Mouse (Mus musculus): Measurements from ENCODE around the gene Ctso. TPM values are rescaled to one million over a fixed set of nuclear protein-coding genes. Genes with fewer than 3 reads are reported as not detected.

The Ctso gene
- polyA plus RNA-seq, 1 experiment, result 8.9 TPM

DNA sequence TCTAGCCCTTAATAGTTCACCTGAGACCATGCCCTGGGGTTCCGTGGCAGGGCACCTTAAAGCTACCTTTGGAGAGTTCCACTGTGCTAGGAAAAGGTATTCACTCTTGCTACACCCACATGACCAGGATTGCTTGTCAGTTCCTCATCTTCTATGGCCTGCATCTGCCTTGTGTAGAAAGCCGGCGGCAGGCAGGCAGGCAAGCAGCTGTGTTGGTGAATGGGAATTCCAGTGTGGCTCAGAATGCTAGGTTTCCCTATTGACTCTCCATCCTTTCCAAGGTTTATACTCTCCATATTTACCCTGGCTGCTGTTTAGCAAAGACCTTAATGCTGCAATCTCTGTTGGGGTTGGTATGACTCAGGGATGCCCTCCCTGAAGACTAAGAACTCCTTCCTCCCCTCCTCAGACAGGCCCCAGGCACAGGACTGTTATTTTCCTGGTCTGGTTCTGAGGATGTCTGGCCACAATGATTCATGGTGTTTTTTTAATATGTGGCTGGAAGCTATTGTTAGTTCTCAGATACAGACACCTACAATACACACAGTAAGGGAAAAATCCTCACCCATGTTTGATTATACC, 15.0 kb upstream of the Ctso start:
- no peak overlapping the region for H3K27ac ChIP-seq (ENCODE audit: insufficient read depth, low read length)
- no peak for DNase-seq (ENCODE audit: low read depth in 1 of 2, low spot score in 2 of 2)
- 88% methylated on average over 3 of the region's 3 CpGs for WGBS
- H3K4me3 ChIP-seq (ENCODE audit: extremely low read depth, insufficient read depth, insufficient read length), result no peak overlapping the region
- no peaks in the 10 kb centered on the region for H3K27me3 ChIP-seq (ENCODE audit: control insufficient read depth, insufficient read depth, low read length)
- no peaks in the 10 kb centered on the region for H3K4me1 ChIP-seq (ENCODE audit: control insufficient read depth, insufficient read depth, insufficient read length)
- H3K36me3 ChIP-seq (ENCODE audit: control insufficient read depth, insufficient read depth, low read length), result no peaks in the 10 kb centered on the region
- TF ChIP-seq POLR2A (IDR thresholded peaks at IDR 0.05; ENCODE audit: low read depth, low read length) (no peak), CTCF (IDR thresholded peaks at IDR 0.05; ENCODE audit: extremely low read depth, insufficient read depth, insufficient read length, insufficient replicate concordance) (no peak)

DNA sequence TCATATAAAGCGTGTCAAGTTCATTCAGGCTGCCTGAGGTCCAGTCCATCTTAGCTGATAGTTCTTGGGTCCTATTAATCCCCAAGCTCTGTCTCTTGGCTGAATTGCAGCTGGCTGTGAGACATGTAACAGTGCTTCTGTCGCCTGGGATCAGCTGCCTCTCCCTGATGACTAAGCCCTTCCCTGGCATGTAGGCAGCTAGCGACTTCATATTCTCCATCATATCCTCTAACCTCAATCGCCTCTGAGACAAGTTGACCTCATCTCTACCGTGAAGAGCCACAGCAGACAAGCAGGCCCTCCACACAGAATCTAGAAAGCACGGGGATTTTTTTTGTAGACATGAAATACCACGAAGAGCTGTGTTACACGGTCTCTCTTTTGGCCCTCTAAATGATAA, 14.2 kb upstream of the Ctso start:
- no peak overlapping the region for H3K27ac ChIP-seq (ENCODE audit: insufficient read depth, low read length)
- TF ChIP-seq POLR2A (IDR thresholded peaks at IDR 0.05; ENCODE audit: low read depth, low read length), result no peak
- no peak for TF ChIP-seq CTCF (IDR thresholded peaks at IDR 0.05; ENCODE audit: extremely low read depth, insufficient read depth, insufficient read length, insufficient replicate concordance)
- 86% methylated on average over 8 of the region's 8 CpGs for WGBS
- DNase-seq (ENCODE audit: low read depth in 1 of 2, low spot score in 2 of 2), result no peak
- no peak overlapping the region for H3K4me3 ChIP-seq (ENCODE audit: extremely low read depth, insufficient read depth, insufficient read length)
- no peaks in the 10 kb centered on the region for H3K36me3 ChIP-seq (ENCODE audit: control insufficient read depth, insufficient read depth, low read length)
- no peaks in the 10 kb centered on the region for H3K27me3 ChIP-seq (ENCODE audit: control insufficient read depth, insufficient read depth, low read length)
- no peaks in the 10 kb centered on the region for H3K4me1 ChIP-seq (ENCODE audit: control insufficient read depth, insufficient read depth, insufficient read length)

DNA sequence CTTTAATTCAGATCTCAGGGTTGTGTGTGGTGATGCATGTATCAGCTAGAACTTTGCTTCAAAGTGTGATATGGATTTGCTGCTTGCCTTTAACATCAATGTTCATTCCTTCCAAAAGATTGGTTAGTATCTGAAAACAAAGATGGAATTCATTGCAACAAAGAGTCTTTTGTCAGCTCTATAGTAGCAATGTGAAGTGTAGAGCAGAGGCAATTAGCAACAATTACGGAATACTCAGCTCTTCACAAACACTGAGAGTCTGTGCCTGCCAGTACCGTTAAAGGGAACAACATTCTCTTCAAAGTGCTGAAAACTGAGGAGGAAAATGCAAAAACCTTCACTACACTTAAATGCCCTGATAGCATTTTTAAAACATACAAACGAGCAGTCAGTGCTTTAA, 12.7 kb upstream of the Ctso start:
- WGBS, result 83% methylated on average over 3 of the region's 3 CpGs
- TF ChIP-seq CTCF (IDR thresholded peaks at IDR 0.05; ENCODE audit: extremely low read depth, insufficient read depth, insufficient read length, insufficient replicate concordance) (no peak), POLR2A (IDR thresholded peaks at IDR 0.05; ENCODE audit: low read depth, low read length) (no peak)
- H3K4me3 ChIP-seq (ENCODE audit: extremely low read depth, insufficient read depth, insufficient read length), result no peak overlapping the region
- no peaks in the 10 kb centered on the region for H3K36me3 ChIP-seq (ENCODE audit: control insufficient read depth, insufficient read depth, low read length)
- no peak overlapping the region for H3K27ac ChIP-seq (ENCODE audit: insufficient read depth, low read length)
- no peaks in the 10 kb centered on the region for H3K27me3 ChIP-seq (ENCODE audit: control insufficient read depth, insufficient read depth, low read length)
- no peaks in the 10 kb centered on the region for H3K4me1 ChIP-seq (ENCODE audit: control insufficient read depth, insufficient read depth, insufficient read length)
- no peak for DNase-seq (ENCODE audit: low read depth in 1 of 2, low spot score in 2 of 2)

DNA sequence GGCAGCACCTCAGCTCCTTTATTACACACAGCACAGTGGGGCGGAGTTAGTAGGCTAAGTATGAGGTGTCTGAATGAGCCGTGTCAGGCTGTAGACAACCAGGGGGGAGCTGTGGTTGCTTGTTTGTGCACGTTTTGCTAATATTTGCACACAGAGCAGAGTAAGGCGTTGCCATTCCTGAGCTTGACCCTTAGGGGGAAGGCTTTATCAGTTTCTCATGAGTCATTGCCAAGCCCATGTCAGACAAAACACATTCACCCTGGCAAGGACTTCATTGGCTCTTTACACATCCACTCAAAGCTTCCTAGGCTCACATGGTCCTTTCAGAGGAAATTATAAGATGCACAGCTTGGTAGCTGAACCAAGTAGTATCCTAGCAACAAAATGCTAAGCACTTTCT, 9.5 kb upstream of the Ctso start:
- H3K36me3 ChIP-seq (ENCODE audit: control insufficient read depth, insufficient read depth, low read length), result no peaks in the 10 kb centered on the region
- no peaks in the 10 kb centered on the region for H3K27me3 ChIP-seq (ENCODE audit: control insufficient read depth, insufficient read depth, low read length)
- no peak overlapping the region for H3K4me3 ChIP-seq (ENCODE audit: extremely low read depth, insufficient read depth, insufficient read length)
- TF ChIP-seq POLR2A (IDR thresholded peaks at IDR 0.05; ENCODE audit: low read depth, low read length) (no peak), CTCF (IDR thresholded peaks at IDR 0.05; ENCODE audit: extremely low read depth, insufficient read depth, insufficient read length, insufficient replicate concordance) (no peak)
- H3K27ac ChIP-seq (ENCODE audit: insufficient read depth, low read length), result no peak overlapping the region
- DNase-seq (ENCODE audit: low read depth in 1 of 2, low spot score in 2 of 2), result no peak
- peaks cover 7% of the 10 kb centered on the region for H3K4me1 ChIP-seq (ENCODE audit: control insufficient read depth, insufficient read depth, insufficient read length)
- 29% methylated on average over 4 of the region's 4 CpGs for WGBS

DNA sequence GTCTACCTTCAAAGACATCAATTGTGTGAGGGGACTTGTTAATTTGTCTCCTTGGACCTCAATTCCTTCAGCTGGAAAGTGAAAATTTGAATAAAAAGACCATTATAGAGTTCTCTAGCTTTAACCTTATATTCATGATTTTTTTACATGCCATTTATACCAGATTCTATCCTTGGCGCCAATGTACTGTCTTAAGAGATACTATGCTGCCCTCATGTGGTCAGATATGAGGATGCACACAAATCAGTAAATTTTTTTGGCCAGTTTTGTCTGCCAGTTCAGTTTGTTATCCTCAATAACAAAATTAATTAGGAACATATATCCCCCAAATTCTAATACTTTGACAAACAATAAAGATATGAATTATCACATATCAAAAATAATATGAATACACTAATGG, 7.5 kb upstream of the Ctso start:
- peak; percentile 7; the same call in 1 of the 2 replicates for TF ChIP-seq CTCF (IDR thresholded peaks at IDR 0.05; ENCODE audit: extremely low read depth, insufficient read depth, insufficient read length, insufficient replicate concordance)
- TF ChIP-seq POLR2A (IDR thresholded peaks at IDR 0.05; ENCODE audit: low read depth, low read length), result no peak
- Histone ChIP-seq H3K36me3 (ENCODE audit: control insufficient read depth, insufficient read depth, low read length) (no peaks in the 10 kb centered on the region), H3K4me3 (ENCODE audit: extremely low read depth, insufficient read depth, insufficient read length) (no peak overlapping the region), H3K27ac (ENCODE audit: insufficient read depth, low read length) (no peak overlapping the region), H3K27me3 (ENCODE audit: control insufficient read depth, insufficient read depth, low read length) (no peaks in the 10 kb centered on the region), H3K4me1 (ENCODE audit: control insufficient read depth, insufficient read depth, insufficient read length) (peaks cover 12% of the 10 kb centered on the region)
- WGBS, result 0% methylated on average over 1 of the region's 1 CpGs
- peak; percentile 45 to 55 for DNase-seq (ENCODE audit: low read depth in 1 of 2, low spot score in 2 of 2)

DNA sequence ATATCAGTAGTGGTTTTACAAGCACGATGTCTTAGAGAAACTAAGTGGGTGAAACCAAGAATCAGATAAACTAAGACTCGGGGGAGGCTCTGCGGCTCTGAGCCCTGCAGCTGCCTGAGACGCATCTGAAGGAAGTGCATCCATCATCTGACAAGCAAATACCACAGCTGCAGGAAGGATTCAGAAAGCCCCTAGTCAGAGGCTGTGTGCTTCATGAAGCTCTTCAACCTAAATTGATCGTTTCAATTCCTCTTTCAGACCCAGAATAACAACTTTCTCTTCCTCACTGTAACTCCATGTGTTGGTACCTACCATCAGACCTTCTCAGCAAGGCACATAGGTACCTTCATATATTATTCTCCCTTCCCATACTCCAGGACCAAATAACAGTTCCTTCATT, 6.5 kb upstream of the Ctso start:
- Histone ChIP-seq H3K27me3 (ENCODE audit: control insufficient read depth, insufficient read depth, low read length) (no peaks in the 10 kb centered on the region), H3K4me3 (ENCODE audit: extremely low read depth, insufficient read depth, insufficient read length) (no peak overlapping the region), H3K4me1 (ENCODE audit: control insufficient read depth, insufficient read depth, insufficient read length) (peaks cover 15% of the 10 kb centered on the region), H3K27ac (ENCODE audit: insufficient read depth, low read length) (peak overlapping the region; percentile 46; the same call in 1 of the 2 replicates), H3K36me3 (ENCODE audit: control insufficient read depth, insufficient read depth, low read length) (no peaks in the 10 kb centered on the region)
- DNase-seq (ENCODE audit: low read depth in 1 of 2, low spot score in 2 of 2), result peak; percentile 68 to 88
- TF ChIP-seq POLR2A (IDR thresholded peaks at IDR 0.05; ENCODE audit: low read depth, low read length) (no peak), CTCF (IDR thresholded peaks at IDR 0.05; ENCODE audit: extremely low read depth, insufficient read depth, insufficient read length, insufficient replicate concordance) (no peak)
- WGBS, result 0% methylated on average over 5 of the region's 5 CpGs

DNA sequence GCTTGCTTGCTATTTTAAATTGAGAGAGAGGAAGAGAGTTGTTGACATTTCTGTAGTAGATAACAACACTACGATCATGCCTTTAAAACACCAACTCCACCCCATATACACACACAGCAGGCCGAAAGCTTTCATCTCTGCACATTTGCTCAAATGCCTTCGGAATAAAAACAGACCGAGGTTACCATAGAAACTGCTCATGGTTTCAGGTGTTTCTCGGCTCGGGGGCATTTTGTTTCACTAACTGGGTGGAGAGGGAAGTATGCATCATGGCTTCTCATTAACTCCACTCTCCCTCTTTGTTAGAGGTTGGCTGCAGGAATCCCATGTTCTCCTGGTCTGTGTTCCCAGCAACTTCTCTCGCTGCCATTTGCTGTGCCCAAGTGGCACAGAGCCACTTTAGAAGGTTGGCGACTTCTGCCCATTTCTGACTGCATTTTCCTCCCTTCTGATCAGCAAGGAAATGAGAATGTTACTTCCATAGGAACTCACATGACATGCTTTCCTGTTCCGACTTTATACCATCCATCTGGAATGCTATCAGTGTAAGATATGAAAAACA, 5.6 kb upstream of the Ctso start:
- DNase-seq (ENCODE audit: low read depth in 1 of 2, low spot score in 2 of 2), result peak in 1 of 2 experiments; percentile 81
- Histone ChIP-seq H3K36me3 (ENCODE audit: control insufficient read depth, insufficient read depth, low read length) (no peaks in the 10 kb centered on the region), H3K27ac (ENCODE audit: insufficient read depth, low read length) (peak overlapping the region; percentile 77), H3K27me3 (ENCODE audit: control insufficient read depth, insufficient read depth, low read length) (no peaks in the 10 kb centered on the region), H3K4me3 (ENCODE audit: extremely low read depth, insufficient read depth, insufficient read length) (no peak overlapping the region), H3K4me1 (ENCODE audit: control insufficient read depth, insufficient read depth, insufficient read length) (peaks cover 15% of the 10 kb centered on the region)
- TF ChIP-seq POLR2A (IDR thresholded peaks at IDR 0.05; ENCODE audit: low read depth, low read length) (no peak), CTCF (IDR thresholded peaks at IDR 0.05; ENCODE audit: extremely low read depth, insufficient read depth, insufficient read length, insufficient replicate concordance) (no peak)
- WGBS, result 49% methylated on average over 9 of the region's 9 CpGs

Data from spleen, adult 2 months (tissue).